Mouse (Mus musculus) splenic B cell, adult 2 months (primary cell): Measurements from ENCODE around the gene Pcdh9.

Experiments
- DNase-seq: peaks from one replicate; pipeline ENCODE4 v3.0.0-alpha.2; 2011; ENCODE audit warnings: low read depth, low spot score
- H3K27me3 ChIP-seq: 2 replicates; pipeline ENCODE4 v1.6.1; 2012; ENCODE audit warnings: mild to moderate bottlenecking, low read length, moderate library complexity, mixed read lengths; ENCODE audit not compliant: control insufficient read depth, poor library complexity, insufficient read depth, severe bottlenecking
- H3K36me3 ChIP-seq: 2 replicates; pipeline ENCODE4 v1.6.1; 2012; ENCODE audit warnings: mild to moderate bottlenecking, low read length, moderate library complexity, mixed read lengths; ENCODE audit not compliant: control insufficient read depth, poor library complexity, insufficient read depth, severe bottlenecking

Pcdh9 gene

DNA sequence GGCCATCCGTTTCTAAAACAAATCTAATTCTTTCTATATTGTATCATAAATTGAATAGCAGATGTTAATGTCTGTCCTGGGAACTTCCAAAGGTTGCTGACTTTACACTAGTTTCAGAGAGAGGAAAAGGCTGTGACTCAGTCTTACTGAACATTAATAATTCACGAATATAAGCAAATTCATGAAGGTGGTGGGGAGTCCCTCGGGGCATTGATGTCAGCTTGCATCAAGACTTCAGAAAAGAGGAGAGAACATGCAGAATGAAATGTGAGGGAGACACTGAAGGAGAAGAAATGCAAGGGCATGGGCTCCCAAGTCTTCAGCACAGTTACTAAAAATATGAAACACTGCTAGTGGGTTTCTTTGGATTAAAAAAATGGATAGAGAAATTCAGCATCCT, 181.8 kb downstream of the Pcdh9 start:
- no peak for DNase-seq
- no peaks in the 10 kb centered on the region; the same call in 1 of the 2 replicates for H3K27me3 ChIP-seq
- no peaks in the 10 kb centered on the region for H3K36me3 ChIP-seq

DNA sequence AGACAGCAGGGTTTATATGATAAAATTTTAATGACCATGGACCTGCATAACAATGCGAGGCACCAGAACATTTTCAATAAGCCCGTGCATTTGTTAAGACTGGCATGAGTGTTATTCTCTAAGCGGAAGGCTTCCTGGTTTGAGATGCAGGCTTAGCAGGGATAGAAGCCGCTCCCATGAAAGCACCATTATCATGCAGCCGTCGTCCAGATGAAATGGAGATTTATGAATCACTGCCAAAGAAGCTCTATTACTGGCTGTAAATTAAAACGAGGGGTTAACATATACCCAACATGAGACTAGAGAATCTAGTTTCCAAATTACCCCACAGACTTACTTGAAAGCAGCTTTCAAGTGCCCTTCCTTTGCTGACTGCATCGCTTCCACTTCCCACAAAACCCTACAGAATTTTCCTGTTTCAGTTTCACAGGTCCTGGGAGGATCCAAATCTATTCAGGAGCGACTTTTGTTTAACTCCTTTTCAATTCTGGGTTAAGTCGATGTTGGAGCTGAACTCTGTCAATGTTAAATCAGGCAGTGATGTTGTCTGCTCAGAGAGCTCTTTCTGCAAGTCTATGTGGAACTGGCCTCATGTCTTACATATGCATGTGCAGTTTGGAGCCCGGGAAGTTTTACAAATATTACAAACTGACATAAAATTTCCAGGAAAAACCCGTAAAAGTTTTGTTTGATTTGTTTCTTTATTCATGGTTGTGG, 188.9 kb downstream of the Pcdh9 start:
- no peak for DNase-seq
- no peaks in the 10 kb centered on the region for H3K27me3 ChIP-seq

DNA sequence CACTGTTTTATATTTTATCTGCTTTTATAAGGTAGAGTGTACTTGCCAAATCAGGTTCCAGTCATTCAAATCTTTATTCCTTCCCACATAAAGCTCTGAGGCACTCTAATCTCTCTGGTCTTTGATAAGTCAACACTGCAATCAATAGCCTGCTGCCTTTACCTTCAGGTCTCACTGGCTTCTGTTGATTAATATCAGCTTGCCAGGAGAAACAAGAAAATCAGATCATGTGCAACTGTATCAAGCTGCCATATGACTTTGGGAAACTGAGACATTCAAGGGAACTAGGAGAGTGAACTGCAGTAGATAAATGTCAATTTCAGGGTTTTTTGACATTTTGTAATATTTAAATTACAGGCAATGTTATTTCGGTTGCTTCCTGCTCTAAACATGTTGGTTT, 189.6 kb downstream of the Pcdh9 start:
- Histone ChIP-seq H3K36me3 (no peaks in the 10 kb centered on the region), H3K27me3 (no peaks in the 10 kb centered on the region)
- DNase-seq: no peak

More for the DNA sequence above, 188.9 kb downstream of the Pcdh9 start:
- H3K36me3 ChIP-seq: no peaks in the 10 kb centered on the region

GRCm38 (mm10) chr14:93684641-93685040, 205.8 kb downstream of the Pcdh9 start:
- no peak for DNase-seq
- Histone ChIP-seq H3K27me3 (no peaks in the 10 kb centered on the region), H3K36me3 (no peaks in the 10 kb centered on the region)

GRCm38 (mm10) chr14:93675273-93676068, 215.0 kb downstream of the Pcdh9 start:
- Histone ChIP-seq H3K27me3 (no peaks in the 10 kb centered on the region), H3K36me3 (no peaks in the 10 kb centered on the region)
- no peak for DNase-seq

GRCm38 (mm10) chr14:93653986-93654757, 236.3 kb downstream of the Pcdh9 start:
- Histone ChIP-seq H3K36me3 (no peaks in the 10 kb centered on the region), H3K27me3 (no peaks in the 10 kb centered on the region)
- DNase-seq: no peak

- Histone ChIP-seq H3K36me3 (no peaks in the 10 kb centered on the region), H3K27me3 (no peaks in the 10 kb centered on the region)
- no peak for DNase-seq
These were observed 263.2 kb downstream of the Pcdh9 start for GRCm38 (mm10) chr14:93627241-93627640.

DNA sequence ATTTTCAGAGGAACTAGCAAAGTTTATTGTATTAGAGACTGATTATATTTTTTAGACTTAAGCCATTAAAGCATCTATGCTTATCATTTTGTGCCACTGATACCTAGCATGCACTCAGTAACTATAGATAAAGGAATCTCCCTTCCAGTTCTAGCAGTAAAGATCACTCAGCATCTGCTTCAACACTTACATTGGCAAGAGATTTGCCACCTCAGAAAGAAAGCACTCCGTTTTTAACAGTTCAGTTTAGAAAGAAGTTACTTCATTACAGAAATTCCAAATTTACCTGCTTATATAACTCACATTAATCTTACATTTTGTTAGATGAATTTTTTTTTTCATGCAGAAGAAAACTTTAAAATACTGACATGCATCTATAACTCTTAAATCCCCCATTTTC, 266.3 kb downstream of the Pcdh9 start:
- H3K27me3 ChIP-seq: no peaks in the 10 kb centered on the region
- H3K36me3 ChIP-seq: no peaks in the 10 kb centered on the region
- DNase-seq: no peak

- Histone ChIP-seq H3K27me3 (no peaks in the 10 kb centered on the region), H3K36me3 (no peaks in the 10 kb centered on the region)
- DNase-seq: no peak
These were observed 269.3 kb downstream of the Pcdh9 start for GRCm38 (mm10) chr14:93621211-93621610.

DNA sequence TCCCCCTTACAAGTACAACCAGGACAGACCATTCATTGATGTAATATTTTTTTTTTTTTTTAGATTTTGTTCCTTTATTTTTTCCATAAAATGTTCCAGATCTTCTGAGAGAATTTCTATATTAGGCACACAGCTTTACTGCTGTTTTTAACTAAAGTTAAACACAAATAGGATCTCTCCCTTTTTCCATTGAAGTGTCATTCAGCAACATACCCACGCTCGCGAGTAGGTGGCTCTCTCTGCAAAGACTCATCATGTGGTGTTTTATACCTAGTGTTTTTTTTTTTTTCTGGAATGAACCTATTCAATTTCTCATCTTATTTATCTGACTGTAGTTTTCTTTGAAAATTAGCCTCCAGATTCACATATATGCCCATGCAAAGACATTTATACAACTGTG, 282.9 kb downstream of the Pcdh9 start:
- Histone ChIP-seq H3K36me3 (no peaks in the 10 kb centered on the region), H3K27me3 (no peaks in the 10 kb centered on the region)
- DNase-seq: no peak

DNA sequence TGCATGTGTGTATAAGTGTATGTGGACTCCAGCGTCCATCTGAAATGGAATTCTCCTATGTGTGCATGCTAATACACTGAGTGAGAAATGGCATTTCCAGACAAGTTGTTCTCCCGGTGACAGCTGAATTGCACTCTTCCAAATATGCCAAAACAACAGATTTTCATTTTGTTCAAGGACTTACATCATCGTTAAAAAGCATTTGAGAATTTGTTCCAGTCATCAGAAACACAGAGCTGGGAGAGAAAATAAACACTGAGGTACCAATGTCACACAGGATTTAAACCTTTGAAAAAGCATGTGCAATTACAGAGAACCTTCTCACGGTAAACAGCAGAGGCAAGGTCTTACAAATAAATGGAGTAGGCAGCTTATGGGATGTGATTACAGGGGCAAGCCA, 290.5 kb downstream of the Pcdh9 start:
- no peak for DNase-seq
- no peaks in the 10 kb centered on the region for H3K27me3 ChIP-seq
- H3K36me3 ChIP-seq: no peaks in the 10 kb centered on the region

DNA sequence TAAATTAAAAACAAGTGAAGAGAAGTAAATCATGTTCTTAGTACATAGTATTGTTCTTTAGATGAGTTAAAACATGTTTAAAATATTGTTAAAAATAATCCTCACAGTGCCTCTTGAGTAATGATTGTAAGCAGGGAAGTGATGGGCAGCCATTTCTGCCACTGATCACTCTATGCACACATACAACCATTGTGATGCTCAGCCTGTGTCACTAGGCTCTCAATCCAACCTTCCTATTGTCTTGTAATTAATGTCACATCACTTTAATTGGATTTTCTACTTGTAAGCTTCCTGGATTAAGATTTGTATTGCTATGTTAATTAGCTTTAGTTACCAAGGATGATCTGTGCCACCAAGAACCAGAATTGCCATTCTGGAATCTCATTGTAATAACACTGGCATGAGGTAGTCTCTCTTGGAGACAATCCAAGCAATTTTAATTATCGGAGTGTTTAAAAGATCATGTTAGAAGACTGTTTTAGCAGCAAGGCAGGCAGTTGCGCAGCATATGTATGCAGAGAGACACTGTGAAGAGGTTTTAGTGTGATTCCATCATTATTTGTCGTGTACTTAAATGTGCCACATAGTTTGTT, 305.0 kb downstream of the Pcdh9 start:
- Histone ChIP-seq H3K27me3 (no peaks in the 10 kb centered on the region), H3K36me3 (no peaks in the 10 kb centered on the region)
- DNase-seq: no peak

GRCm38 (mm10) chr14:93564361-93564760, 326.1 kb downstream of the Pcdh9 start:
- Histone ChIP-seq H3K36me3 (no peaks in the 10 kb centered on the region), H3K27me3 (no peaks in the 10 kb centered on the region)
- no peak for DNase-seq

DNA sequence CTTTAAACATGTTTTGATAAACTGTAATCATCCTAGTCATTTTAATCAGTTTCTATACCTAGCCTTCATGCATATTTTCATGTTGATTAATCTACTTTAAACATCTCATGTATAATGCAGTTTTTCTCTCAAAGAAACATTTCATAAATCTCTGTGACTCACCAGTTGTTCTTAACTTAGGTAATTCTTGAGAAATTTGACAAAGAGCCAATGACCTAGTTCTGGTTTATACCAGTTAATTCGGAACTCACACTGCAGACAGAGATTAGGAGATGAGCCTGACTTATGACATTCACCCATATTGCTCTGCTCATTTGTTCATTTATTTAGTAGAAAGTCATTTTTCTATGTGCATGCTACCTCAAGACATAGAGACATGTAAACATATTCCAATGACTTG, 328.9 kb downstream of the Pcdh9 start:
- no peak for DNase-seq
- Histone ChIP-seq H3K36me3 (no peaks in the 10 kb centered on the region), H3K27me3 (no peaks in the 10 kb centered on the region)

- H3K27me3 ChIP-seq: no peaks in the 10 kb centered on the region
- no peak for DNase-seq
- no peaks in the 10 kb centered on the region for H3K36me3 ChIP-seq
These were observed 336.7 kb downstream of the Pcdh9 start for GRCm38 (mm10) chr14:93553771-93554170.
